Comparison of ENCODE assay signal across 22 mouse cellular contexts in genomic region chr5:55174839-55175238, GRCm38 (mm10).
"Had no signal": no experiment of that assay in that cellular context is flagged by ENCODE, and none has a peak within 500 bp of the region (broad histone marks: within the 10 kb centered on the region; RNA-seq: fewer than 3 reads in every experiment).

No protein-coding gene starts in this region.

- H3K4me3 ChIP-seq: heart, adult 2 months; heart, embryonic 13.5 days; heart, embryonic 15.5 days; hindbrain, embryonic 13.5 days; hindbrain, embryonic 15.5 days; limb, embryonic 13.5 days; limb, embryonic 15.5 days had no signal

- H3K9ac ChIP-seq: heart, embryonic 13.5 days; heart, embryonic 15.5 days; hindbrain, embryonic 13.5 days; hindbrain, embryonic 15.5 days; limb, embryonic 13.5 days; limb, embryonic 15.5 days had no signal

- H3K27me3 ChIP-seq: heart, embryonic 13.5 days; heart, embryonic 15.5 days; hindbrain, embryonic 13.5 days; hindbrain, embryonic 15.5 days; limb, embryonic 13.5 days; limb, embryonic 15.5 days had no signal

- ATAC-seq: hindbrain, postnatal 0 days; intestine, postnatal 0 days had no signal

- H3K36me3 ChIP-seq: heart, embryonic 13.5 days; heart, embryonic 15.5 days; hindbrain, embryonic 13.5 days; hindbrain, embryonic 15.5 days; limb, embryonic 13.5 days; limb, embryonic 15.5 days had no signal

- H3K27ac ChIP-seq: heart, adult 2 months; heart, embryonic 13.5 days; heart, embryonic 15.5 days; hindbrain, embryonic 13.5 days; hindbrain, embryonic 15.5 days; hindbrain, postnatal 0 days; limb, embryonic 13.5 days; limb, embryonic 15.5 days had no signal

- DNase-seq: gastrocnemius, postnatal 14 days; gastrocnemius, postnatal 36 days; heart, adult 11 months; heart, adult 2 months; heart, postnatal 14 days; heart, postnatal 36 days; kidney, adult 18-20 months; kidney, adult 8-10 months; kidney, postnatal 14 days; kidney, postnatal 36 days; layer of hippocampus, adult 9-11 months; layer of hippocampus, postnatal 36 days; left cerebral cortex, postnatal 4 days had no signal

- H3K4me2 ChIP-seq: heart, embryonic 11.5 days; heart, embryonic 13.5 days; heart, embryonic 15.5 days; hindbrain, embryonic 13.5 days; hindbrain, embryonic 15.5 days; limb, embryonic 13.5 days; limb, embryonic 15.5 days had no signal

- H3K9me3 ChIP-seq: heart, embryonic 13.5 days; heart, embryonic 15.5 days; hindbrain, embryonic 13.5 days; hindbrain, embryonic 15.5 days; limb, embryonic 13.5 days; limb, embryonic 15.5 days had no signal

- H3K4me1 ChIP-seq: heart, embryonic 13.5 days; heart, embryonic 15.5 days; hindbrain, embryonic 13.5 days; hindbrain, embryonic 15.5 days; limb, embryonic 13.5 days; limb, embryonic 15.5 days had no signal
